Comparison of ENCODE assay signal across 17 mouse cellular contexts in the genomic region with DNA sequence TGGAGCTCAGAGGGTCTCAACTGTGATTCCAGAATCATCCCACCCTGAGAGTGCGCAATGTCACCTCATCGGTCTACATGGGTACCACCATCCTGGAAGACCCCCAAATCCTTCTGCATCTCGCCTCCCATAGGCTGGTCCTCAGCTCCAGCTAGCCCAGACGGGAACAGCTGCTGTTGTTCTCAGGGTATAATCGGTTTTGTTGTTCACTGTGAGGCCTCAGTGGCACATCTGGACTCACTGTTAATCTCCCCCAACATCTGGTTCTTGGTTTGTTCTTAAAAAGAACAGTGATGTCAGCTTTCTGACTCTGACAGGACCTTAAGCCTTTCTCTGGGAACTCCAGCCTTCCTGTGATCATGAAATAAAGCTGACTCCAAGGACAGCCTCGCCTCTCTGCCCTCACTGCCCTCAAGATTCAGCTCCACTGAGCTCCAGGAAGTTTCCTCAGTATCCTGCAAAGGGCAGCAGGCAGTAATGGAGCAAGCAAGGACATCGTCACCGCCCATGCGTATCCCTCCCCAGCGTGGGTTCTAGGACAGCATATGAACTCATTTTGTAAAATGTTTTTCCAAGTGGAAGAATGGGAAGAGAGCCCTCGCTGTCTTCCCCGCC. TPM values are rescaled to one million over a fixed set of nuclear protein-coding genes. Genes with fewer than 3 reads are reported as not detected.
A peak's percentile ranks its signal among the peaks of the same experiment; 100 is the strongest.
DNase-seq lines count a peak whose midpoint lies in the region; ATAC-seq and TF ChIP-seq lines count a peak whose summit lies in the region.
"Had no signal": no experiment of that assay in that cellular context is flagged by ENCODE, and none has a peak within 500 bp of the region (broad histone marks: within the 10 kb centered on the region; RNA-seq: fewer than 3 reads in every experiment).

No protein-coding gene starts in this region.

- H3K27me3 ChIP-seq in lung, embryonic 16.5 days (ENCODE audit: control insufficient read depth, insufficient read depth, low read depth, low read length), result no peaks in the 10 kb centered on the region
- no peaks in the 10 kb centered on the region for H3K27me3 ChIP-seq in stomach, postnatal 0 days (ENCODE audit: control insufficient read depth, insufficient read depth, low read length)

- peaks cover 4% of the 10 kb centered on the region for H3K4me1 ChIP-seq in lung, embryonic 16.5 days (replicated peaks; ENCODE audit: control insufficient read depth, insufficient read depth, low read length)
- H3K4me1 ChIP-seq in stomach, postnatal 0 days (replicated peaks; ENCODE audit: control insufficient read depth, insufficient read depth), result no peaks in the 10 kb centered on the region

- WGBS in lung, embryonic 16.5 days, result 62% methylated on average over 12 of the region's 12 CpGs
- WGBS in stomach, postnatal 0 days, result 57% methylated on average over 12 of the region's 12 CpGs

- no peak overlapping the region for H3K9ac ChIP-seq in lung, embryonic 16.5 days (ENCODE audit: low read length)
- no peak overlapping the region for H3K9ac ChIP-seq in stomach, postnatal 0 days (ENCODE audit: low read length)
- H3K9ac ChIP-seq: liver, postnatal 0 days had no signal

- H3K36me3 ChIP-seq in lung, embryonic 16.5 days (ENCODE audit: control insufficient read depth, insufficient read depth, low read length), result no peaks in the 10 kb centered on the region
- no peaks in the 10 kb centered on the region for H3K36me3 ChIP-seq in stomach, postnatal 0 days (ENCODE audit: control insufficient read depth, insufficient read depth, low read length)
- H3K36me3 ChIP-seq: midbrain, embryonic 10.5 days had no signal

- H3K4me3 ChIP-seq in lung, embryonic 16.5 days (ENCODE audit: low read length), result no peak overlapping the region
- H3K4me3 ChIP-seq in stomach, postnatal 0 days (ENCODE audit: low read depth, low read length), result no peak overlapping the region
- H3K4me3 ChIP-seq: midbrain, embryonic 10.5 days; myocyte had no signal

- H3K4me2 ChIP-seq in lung, embryonic 16.5 days (ENCODE audit: low read depth, low read length), result no peak overlapping the region
- no peak overlapping the region for H3K4me2 ChIP-seq in stomach, postnatal 0 days (replicated peaks; ENCODE audit: low read depth)

- no peak for TF ChIP-seq CTCF in stomach, postnatal 0 days (IDR thresholded peaks at IDR 0.05; ENCODE audit: low read depth)

- no peak overlapping the region for H3K27ac ChIP-seq in lung, embryonic 16.5 days (ENCODE audit: low read length)
- 0 out of 2 replicates have a peak overlapping the region, but pooled peaks have one; percentile 13 for H3K27ac ChIP-seq in stomach, postnatal 0 days (replicated peaks)
- H3K27ac ChIP-seq: midbrain, embryonic 10.5 days had no signal

- peak; percentile 19 for DNase-seq in adrenal gland, adult 2 months
- DNase-seq in adrenal gland, postnatal 10 days, result no peak
- DNase-seq in lung, postnatal 14 days, result no peak
- peak; percentile 24 to 65 for DNase-seq in kidney, postnatal 25 days
- DNase-seq in stomach, postnatal 0 days (ENCODE audit: low spot score), result no peak
- DNase-seq in cerebellum, adult 11 months, result no peak
- DNase-seq in frontal cortex, postnatal 10 days (ENCODE audit: low spot score in 2 of 2), result no peak
- DNase-seq: cerebellum, adult 11-12 months; gastrocnemius, postnatal 25 days; liver, postnatal 0 days had no signal

- H3K9me3 ChIP-seq in lung, embryonic 16.5 days (ENCODE audit: control insufficient read depth, low read length), result no peaks in the 10 kb centered on the region
- no peaks in the 10 kb centered on the region for H3K9me3 ChIP-seq in stomach, postnatal 0 days (ENCODE audit: control insufficient read depth, low read length)
- H3K9me3 ChIP-seq: midbrain, embryonic 10.5 days had no signal

- ATAC-seq in lung, embryonic 16.5 days (ENCODE audit: low read depth), result peak; percentile 35; the same call in 1 of the 2 replicates
- ATAC-seq in stomach, postnatal 0 days (ENCODE audit: low FRiP score, low TSS enrichment), result no peak; the same call in 1 of the 2 replicates
- ATAC-seq: forebrain, embryonic 16.5 days; liver, postnatal 0 days had no signal

- TF ChIP-seq EP300 in stomach, postnatal 0 days (optimal IDR thresholded peaks at IDR 0.05), result no peak

RNA-seq across cellular contexts. Expression of gene Prf1, which starts 11.2 kb away (rescaled TPM):
- total RNA-seq in adrenal gland, adult 2 months (2021), result under 1 TPM; 0.17 to 0.24 TPM
- polyA plus RNA-seq in adrenal gland, adult 2 months (2012; rRNA removed), result 0.39 and 0.48 TPM in 2 replicates
- total RNA-seq in adrenal gland, postnatal 10 days (2021), result under 1 TPM; 0.12 to 0.18 TPM
- 0.06 TPM in 1 of 2 replicates, not detected in the other for polyA plus RNA-seq in lung, embryonic 16.5 days (2015; fragmentation: Nextera tagmentation; extraction: Ambion mirVana)
- 0.05 TPM in 1 of 2 replicates, not detected in the other for polyA plus RNA-seq in stomach, postnatal 0 days (2015; fragmentation: Nextera tagmentation; extraction: Ambion mirVana)
- total RNA-seq: gastrocnemius, postnatal 25 days; heart, postnatal 14 days; left cerebral cortex, postnatal 25 days had no signal
- polyA plus RNA-seq: forebrain, embryonic 16.5 days; midbrain, embryonic 10.5 days; testis, adult 2 months had no signal

RNA-seq across cellular contexts. Expression of gene Adamts14, which starts 35.6 kb away (rescaled TPM):
- 1 to 10 TPM; 2.1 TPM for total RNA-seq in adrenal gland, adult 2 months (2021)
- polyA plus RNA-seq in adrenal gland, adult 2 months (2012; rRNA removed), result 2.9 and 3.2 TPM in 2 replicates
- total RNA-seq in adrenal gland, postnatal 10 days (2021), result 1 to 10 TPM; 3.7 to 4.3 TPM
- 2.6 and 2.7 TPM in 2 replicates for polyA plus RNA-seq in lung, embryonic 16.5 days (2015; fragmentation: Nextera tagmentation; extraction: Ambion mirVana)
- 1.1 TPM in 2 replicates for polyA plus RNA-seq in stomach, postnatal 0 days (2015; fragmentation: Nextera tagmentation; extraction: Ambion mirVana)

Comparison
In these comparisons a context has a peak if more than half of its experiments do, and no peak if none do; other contexts are left out.
1. DNase-seq: peak in adrenal gland, adult 2 months (single experiment) and kidney, postnatal 25 days (2 of 2); none in adrenal gland, postnatal 10 days (single experiment), lung, postnatal 14 days (single experiment), stomach, postnatal 0 days (single experiment), cerebellum, adult 11 months (single experiment) and frontal cortex, postnatal 10 days (0 of 2).